Mouse (Mus musculus): ENCODE measurements around the gene Upf2. TPM values are rescaled to one million over a fixed set of nuclear protein-coding genes. Genes with fewer than 3 reads are reported as not detected.
"Not testable (repeated sequence)": the region's sequence is repeated elsewhere in the genome, so short reads cannot be mapped to it uniquely, and the experiment has no call there.

Gene Upf2
- polyA plus RNA-seq, 1 experiment from 2014 or later = 15.7 TPM

DNA sequence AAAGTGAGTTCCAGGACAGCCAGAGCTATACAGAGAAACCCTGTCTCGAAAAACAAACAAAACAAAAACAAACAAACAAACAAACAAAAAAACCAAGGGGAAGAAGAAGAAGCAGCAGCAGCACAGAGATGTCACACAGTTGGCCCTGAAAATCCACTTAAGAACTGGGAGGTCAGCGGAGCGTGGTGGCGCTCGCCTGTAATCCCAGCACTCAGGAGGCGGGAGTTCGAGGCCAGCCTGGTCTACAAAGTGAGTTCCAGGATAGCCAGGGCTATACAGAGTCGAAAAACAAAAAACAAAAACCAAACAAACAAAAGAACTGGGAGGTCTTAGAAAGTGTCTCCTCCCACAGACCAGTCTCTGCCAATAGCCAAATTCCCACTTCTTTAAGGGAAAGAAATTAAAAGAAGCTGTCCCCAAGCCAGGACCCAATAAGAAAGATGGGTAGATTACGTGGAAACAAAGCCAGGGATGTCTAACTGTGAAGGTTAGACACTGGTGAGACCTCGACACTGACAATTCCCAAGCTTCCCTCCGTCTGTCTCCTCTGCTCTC is 9.3 kb upstream of the Upf2 start:
- Histone ChIP-seq H3K27me3 (ENCODE audit: control insufficient read depth, insufficient read depth, low read length) (no peaks in the 10 kb centered on the region), H3K4me3 (ENCODE audit: low read depth, low read length) (peak overlapping the region; percentile 44), H3K4me2 (ENCODE audit: low read depth, low read length) (peak overlapping the region; percentile 57), H3K27ac (replicated peaks; ENCODE audit: low read depth, low read length) (no peak overlapping the region), H3K4me1 (ENCODE audit: control insufficient read depth, insufficient read depth, low read length) (no peaks in the 10 kb centered on the region), H3K36me3 (replicated peaks; ENCODE audit: control insufficient read depth, insufficient read depth, low read depth, low read length) (no peaks in the 10 kb centered on the region), H3K9me3 (replicated peaks; ENCODE audit: control insufficient read depth, low read length) (no peaks in the 10 kb centered on the region), H3K9ac (replicated peaks; ENCODE audit: low read length) (peak overlapping the region; percentile 44)
- ATAC-seq (replicated peaks; ENCODE audit: insufficient number of reproducible peaks, low FRiP score, low TSS enrichment, low read depth) (no peak), DNase-seq (ENCODE audit: low spot score) (no peak)
- WGBS = 56% methylated on average over 11 of the region's 11 CpGs

DNA sequence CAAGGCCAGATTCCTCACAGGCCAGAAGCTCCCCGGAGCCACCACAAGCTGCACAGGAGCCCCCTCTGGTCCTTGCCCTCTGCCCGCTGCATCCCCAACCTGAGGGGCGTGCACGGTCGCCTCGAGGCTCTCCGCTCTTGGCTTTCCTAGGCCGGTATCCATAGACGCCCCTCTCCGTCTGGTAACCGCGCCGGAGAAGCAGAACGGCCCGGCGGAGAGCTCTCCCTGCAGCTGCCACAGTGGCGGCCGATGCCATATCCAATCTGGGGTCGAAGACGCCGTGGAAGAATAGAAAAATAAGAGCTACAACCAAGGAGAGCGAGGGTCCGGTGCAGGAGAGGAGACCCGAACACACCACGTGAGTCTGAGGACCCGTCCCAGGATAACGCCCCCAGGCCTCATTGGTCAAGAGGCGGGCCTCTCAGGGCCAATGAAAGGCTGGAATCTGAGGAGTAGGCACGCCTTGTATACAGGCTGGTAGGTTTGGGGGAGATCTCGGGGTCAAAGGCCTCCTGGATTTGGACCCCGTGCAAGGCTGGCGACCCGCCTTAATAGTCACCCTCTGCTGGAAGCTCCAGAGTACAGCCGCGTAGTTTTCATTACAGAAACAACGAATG is 8.7 kb upstream of the Upf2 start, which contains the start of gene Dhtkd1:
Dhtkd1 (minus strand) TSS at position 377 of the 617 bp plus-strand sequence.
- H3K9ac ChIP-seq (replicated peaks; ENCODE audit: low read length) = peak within 1 kb of the TSS; percentile 44
- peak; percentile 89 for DNase-seq (ENCODE audit: low spot score)
- peak; percentile 96 for ATAC-seq (replicated peaks; ENCODE audit: insufficient number of reproducible peaks, low FRiP score, low TSS enrichment, low read depth)
- H3K4me3 ChIP-seq (ENCODE audit: low read depth, low read length) = peak within 1 kb of the TSS; percentile 44
- no peak within 1 kb of the TSS for H3K27ac ChIP-seq (replicated peaks; ENCODE audit: low read depth, low read length)
- no peaks in the 10 kb centered on the region for H3K27me3 ChIP-seq (ENCODE audit: control insufficient read depth, insufficient read depth, low read length)
- no peaks in the 10 kb centered on the region for H3K4me1 ChIP-seq (ENCODE audit: control insufficient read depth, insufficient read depth, low read length)
- peak within 1 kb of the TSS; percentile 57 for H3K4me2 ChIP-seq (ENCODE audit: low read depth, low read length)
- H3K9me3 ChIP-seq (replicated peaks; ENCODE audit: control insufficient read depth, low read length) = no peaks in the 10 kb centered on the region
- no peaks in the 10 kb centered on the region for H3K36me3 ChIP-seq (replicated peaks; ENCODE audit: control insufficient read depth, insufficient read depth, low read depth, low read length)
- under 1% methylated on average over 36 of the region's 36 CpGs for WGBS

DNA sequence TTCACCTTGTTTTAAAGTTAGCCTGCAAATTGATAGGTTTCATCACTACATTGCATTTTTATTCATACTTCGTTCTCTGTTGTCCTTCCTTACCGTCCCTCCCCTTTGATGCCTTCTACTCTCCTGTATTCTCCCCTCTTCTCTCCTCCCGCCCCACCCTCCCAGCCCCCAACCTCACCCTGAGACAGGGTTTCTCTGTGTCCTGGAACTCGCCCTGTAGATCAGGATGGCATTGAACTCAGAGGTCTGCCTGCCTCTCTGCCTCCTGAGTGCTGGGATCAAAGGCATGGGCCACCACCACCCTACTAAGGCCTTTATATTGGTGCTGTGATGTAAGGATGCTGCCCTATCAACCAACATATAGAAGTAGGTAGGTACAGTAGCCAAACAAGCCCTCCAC is 8.2 kb upstream of the Upf2 start:
- Histone ChIP-seq H3K36me3 (replicated peaks; ENCODE audit: control insufficient read depth, insufficient read depth, low read depth, low read length) (no peaks in the 10 kb centered on the region), H3K9ac (replicated peaks; ENCODE audit: low read length) (no peak overlapping the region), H3K27ac (replicated peaks; ENCODE audit: low read depth, low read length) (no peak overlapping the region), H3K4me2 (ENCODE audit: low read depth, low read length) (peak overlapping the region; percentile 57), H3K27me3 (ENCODE audit: control insufficient read depth, insufficient read depth, low read length) (no peaks in the 10 kb centered on the region), H3K4me1 (ENCODE audit: control insufficient read depth, insufficient read depth, low read length) (no peaks in the 10 kb centered on the region), H3K9me3 (replicated peaks; ENCODE audit: control insufficient read depth, low read length) (no peaks in the 10 kb centered on the region), H3K4me3 (ENCODE audit: low read depth, low read length) (peak overlapping the region; percentile 44)
- ATAC-seq (replicated peaks; ENCODE audit: insufficient number of reproducible peaks, low FRiP score, low TSS enrichment, low read depth) (no peak), DNase-seq (ENCODE audit: low spot score) (no peak)
- WGBS = 34% methylated on average over 4 of the region's 4 CpGs

DNA sequence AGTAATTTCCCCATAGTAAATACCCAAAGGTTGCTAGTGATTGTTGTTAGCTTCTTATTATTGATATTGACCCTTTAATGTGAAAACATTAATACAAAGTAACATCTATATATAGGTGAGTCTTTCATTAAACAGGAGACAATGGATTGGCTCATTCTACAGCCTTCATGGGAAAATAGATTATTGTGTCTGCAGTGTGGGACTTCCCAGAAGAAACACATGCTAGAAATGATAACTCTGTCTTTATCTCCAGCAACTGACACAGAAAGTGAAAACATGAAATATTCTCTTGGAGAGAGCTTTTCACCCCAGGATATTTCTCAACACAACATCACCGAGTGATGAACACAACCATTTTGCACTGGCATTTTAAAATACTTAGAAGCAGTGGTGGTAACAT is 5.6 kb upstream of the Upf2 start:
- Histone ChIP-seq H3K36me3 (replicated peaks; ENCODE audit: control insufficient read depth, insufficient read depth, low read depth, low read length) (no peaks in the 10 kb centered on the region), H3K27ac (replicated peaks; ENCODE audit: low read depth, low read length) (no peak overlapping the region), H3K4me2 (ENCODE audit: low read depth, low read length) (no peak overlapping the region), H3K9ac (replicated peaks; ENCODE audit: low read length) (no peak overlapping the region), H3K27me3 (ENCODE audit: control insufficient read depth, insufficient read depth, low read length) (no peaks in the 10 kb centered on the region), H3K4me1 (ENCODE audit: control insufficient read depth, insufficient read depth, low read length) (0 out of 2 replicates have a peak, but pooled peaks cover 3% of the 10 kb centered on the region), H3K9me3 (replicated peaks; ENCODE audit: control insufficient read depth, low read length) (no peaks in the 10 kb centered on the region), H3K4me3 (ENCODE audit: low read depth, low read length) (no peak overlapping the region)
- WGBS = 90% methylated on average over 1 of the region's 1 CpGs
- DNase-seq (ENCODE audit: low spot score) (no peak), ATAC-seq (replicated peaks; ENCODE audit: insufficient number of reproducible peaks, low FRiP score, low TSS enrichment, low read depth) (no peak)

DNA sequence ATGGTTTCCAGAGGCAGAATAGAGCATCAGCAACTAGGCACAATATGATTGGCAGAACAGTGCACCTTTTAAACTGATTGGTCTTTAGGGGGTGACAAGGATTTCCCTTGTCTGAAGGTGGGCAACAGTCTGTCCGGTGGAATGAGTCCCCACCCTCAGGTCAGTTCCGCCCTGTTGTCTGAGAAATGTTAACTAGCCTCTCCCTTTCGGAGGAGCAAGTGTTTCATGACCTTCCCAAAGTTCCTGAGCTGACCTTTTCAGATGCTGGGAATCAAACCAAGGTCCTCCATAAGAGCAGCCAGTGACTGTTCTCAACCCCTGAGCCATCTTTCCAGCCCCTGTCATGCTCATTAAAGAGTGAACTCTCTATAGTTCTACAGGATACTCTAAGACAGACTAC is 4.4 kb upstream of the Upf2 start:
- 0 out of 2 replicates have a peak, but pooled peaks cover 3% of the 10 kb centered on the region for H3K4me1 ChIP-seq (ENCODE audit: control insufficient read depth, insufficient read depth, low read length)
- DNase-seq (ENCODE audit: low spot score) (no peak), ATAC-seq (replicated peaks; ENCODE audit: insufficient number of reproducible peaks, low FRiP score, low TSS enrichment, low read depth) (no peak)
- H3K4me3 ChIP-seq (ENCODE audit: low read depth, low read length) = no peak overlapping the region
- no peak overlapping the region for H3K9ac ChIP-seq (replicated peaks; ENCODE audit: low read length)
- 88% methylated on average over 3 of the region's 3 CpGs for WGBS
- no peak overlapping the region for H3K4me2 ChIP-seq (ENCODE audit: low read depth, low read length)
- H3K27me3 ChIP-seq (ENCODE audit: control insufficient read depth, insufficient read depth, low read length) = no peaks in the 10 kb centered on the region
- H3K9me3 ChIP-seq (replicated peaks; ENCODE audit: control insufficient read depth, low read length) = no peaks in the 10 kb centered on the region
- no peak overlapping the region for H3K27ac ChIP-seq (replicated peaks; ENCODE audit: low read depth, low read length)
- no peaks in the 10 kb centered on the region for H3K36me3 ChIP-seq (replicated peaks; ENCODE audit: control insufficient read depth, insufficient read depth, low read depth, low read length)

DNA sequence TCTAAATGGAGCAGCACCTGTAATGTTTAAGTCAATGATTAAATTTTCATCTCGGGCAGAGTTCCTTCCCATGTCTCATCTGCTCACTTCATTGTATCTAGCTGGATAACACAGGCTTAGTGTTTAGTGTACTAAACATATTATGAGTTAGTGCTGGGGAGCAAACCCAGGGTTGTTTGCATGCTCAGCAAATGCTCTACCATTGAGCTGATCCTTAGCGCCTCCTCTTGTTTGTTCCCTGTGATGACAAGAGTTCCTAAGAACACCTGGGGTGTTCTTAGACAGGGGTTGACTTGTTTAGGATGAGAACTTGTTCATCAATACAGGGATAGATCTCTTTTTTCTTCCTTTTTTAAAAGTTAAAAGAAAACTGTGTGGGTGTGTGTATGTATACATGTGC is 2.3 kb upstream of the Upf2 start:
- no peak overlapping the region for H3K4me2 ChIP-seq (ENCODE audit: low read depth, low read length)
- H3K36me3 ChIP-seq (replicated peaks; ENCODE audit: control insufficient read depth, insufficient read depth, low read depth, low read length) = no peaks in the 10 kb centered on the region
- 0 out of 2 replicates have a peak, but pooled peaks cover 3% of the 10 kb centered on the region for H3K4me1 ChIP-seq (ENCODE audit: control insufficient read depth, insufficient read depth, low read length)
- DNase-seq (ENCODE audit: low spot score) (no peak), ATAC-seq (replicated peaks; ENCODE audit: insufficient number of reproducible peaks, low FRiP score, low TSS enrichment, low read depth) (no peak)
- 86% methylated on average over 2 of the region's 2 CpGs for WGBS
- no peaks in the 10 kb centered on the region for H3K9me3 ChIP-seq (replicated peaks; ENCODE audit: control insufficient read depth, low read length)
- no peak overlapping the region for H3K27ac ChIP-seq (replicated peaks; ENCODE audit: low read depth, low read length)
- H3K4me3 ChIP-seq (ENCODE audit: low read depth, low read length) = no peak overlapping the region
- H3K9ac ChIP-seq (replicated peaks; ENCODE audit: low read length) = no peak overlapping the region
- no peaks in the 10 kb centered on the region for H3K27me3 ChIP-seq (ENCODE audit: control insufficient read depth, insufficient read depth, low read length)

DNA sequence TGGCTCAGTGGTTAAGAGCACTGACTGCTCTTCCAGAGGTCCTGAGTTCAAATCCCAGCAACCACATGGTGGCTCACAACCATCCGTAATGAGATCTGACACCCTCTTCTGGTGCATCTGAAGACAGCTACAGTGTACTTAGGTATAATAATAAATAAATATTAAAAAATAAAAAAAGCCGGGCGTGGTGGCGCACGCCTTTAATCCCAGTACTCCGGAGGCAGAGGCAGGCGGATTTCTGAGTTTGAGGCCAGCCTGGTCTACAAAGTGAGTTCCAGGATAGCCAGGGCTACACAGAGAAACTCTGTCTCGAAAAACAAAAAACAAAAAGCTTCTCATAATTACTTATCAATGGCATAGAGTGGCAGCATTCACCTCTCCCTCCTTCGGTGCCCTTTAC is 1.4 kb upstream of the Upf2 start:
- not testable (repeated sequence) for ATAC-seq (replicated peaks; ENCODE audit: insufficient number of reproducible peaks, low FRiP score, low TSS enrichment, low read depth); H3K9ac ChIP-seq (replicated peaks; ENCODE audit: low read length); H3K36me3 ChIP-seq (replicated peaks; ENCODE audit: control insufficient read depth, insufficient read depth, low read depth, low read length); H3K27ac ChIP-seq (replicated peaks; ENCODE audit: low read depth, low read length); H3K4me1 ChIP-seq (ENCODE audit: control insufficient read depth, insufficient read depth, low read length); H3K27me3 ChIP-seq (ENCODE audit: control insufficient read depth, insufficient read depth, low read length); DNase-seq (ENCODE audit: low spot score); H3K9me3 ChIP-seq (replicated peaks; ENCODE audit: control insufficient read depth, low read length); H3K4me3 ChIP-seq (ENCODE audit: low read depth, low read length)
- WGBS = 95% methylated on average over 9 of the region's 9 CpGs
- H3K4me2 ChIP-seq (ENCODE audit: low read depth, low read length) = peak overlapping the region; percentile 48

DNA sequence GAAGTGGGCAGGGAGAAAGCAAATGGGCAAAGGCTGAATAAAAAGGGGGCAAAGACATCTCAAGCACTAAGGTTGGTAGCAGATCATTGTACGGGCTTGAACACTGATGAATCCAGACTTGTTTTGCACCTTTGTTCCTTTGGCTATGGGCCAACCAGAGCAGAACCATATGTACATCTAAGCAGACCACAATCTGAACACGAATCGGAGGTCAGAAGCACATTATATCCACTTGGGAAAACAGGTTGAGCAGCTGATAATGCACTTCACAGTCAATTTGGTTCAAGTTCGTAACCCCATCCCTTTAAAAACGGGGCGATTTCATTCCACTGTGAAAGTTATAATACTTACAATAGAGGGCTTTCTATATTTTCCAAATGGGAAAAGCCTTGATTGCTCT is 964 bp upstream of the Upf2 start:
- no peak overlapping the region for H3K27ac ChIP-seq (replicated peaks; ENCODE audit: low read depth, low read length)
- 13% methylated on average over 6 of the region's 6 CpGs for WGBS
- no peaks in the 10 kb centered on the region for H3K27me3 ChIP-seq (ENCODE audit: control insufficient read depth, insufficient read depth, low read length)
- DNase-seq (ENCODE audit: low spot score) (peak; percentile 27), ATAC-seq (replicated peaks; ENCODE audit: insufficient number of reproducible peaks, low FRiP score, low TSS enrichment, low read depth) (no peak)
- 0 out of 2 replicates have a peak, but pooled peaks cover 3% of the 10 kb centered on the region for H3K4me1 ChIP-seq (ENCODE audit: control insufficient read depth, insufficient read depth, low read length)
- peak overlapping the region; percentile 37 for H3K4me3 ChIP-seq (ENCODE audit: low read depth, low read length)
- peak overlapping the region; percentile 91 for H3K9ac ChIP-seq (replicated peaks; ENCODE audit: low read length)
- H3K9me3 ChIP-seq (replicated peaks; ENCODE audit: control insufficient read depth, low read length) = no peaks in the 10 kb centered on the region
- H3K4me2 ChIP-seq (ENCODE audit: low read depth, low read length) = peak overlapping the region; percentile 48
- H3K36me3 ChIP-seq (replicated peaks; ENCODE audit: control insufficient read depth, insufficient read depth, low read depth, low read length) = no peaks in the 10 kb centered on the region

Data from embryonic facial prominence, embryonic 11.5 days (tissue).